Mouse (Mus musculus) megakaryocyte, adult 5-6 weeks (primary cell): ENCODE results near the gene Rgs16. TPM values are rescaled to one million over a fixed set of nuclear protein-coding genes. Genes with fewer than 3 reads are reported as not detected.

Experiments used
- total RNA-seq, 2 experiments: library from RNA; stranded (forward) in 1 of 2; stranded (reverse) in 1 of 2; fragments of 153-499, 151-499 nt in 1 of 2; fragments of 221-1000, 200-1000 nt in 1 of 2; gene quantifications; 2 replicates each; pipeline versions ENCODE4 v1.2.3 to v1.2.4; 2015 to 2017

Gene Rgs16
- total RNA-seq, 2 experiments from 2014 or later = not detected

Other genes with a start within 250 kb of the Rgs16 start
- gene Npl, start 190.3 kb upstream of the Rgs16 start, total RNA-seq (2015) = 8.5 and 9.4 TPM in 2 replicates
- gene Npl, start 190.3 kb upstream of the Rgs16 start, total RNA-seq (2017) = 2.2 and 3.4 TPM in 2 replicates
- not detected in 2 replicates for gene Rgs8, start 87.3 kb upstream of the Rgs16 start, total RNA-seq (2015)
- 0.33 TPM in 1 of 2 replicates, not detected in the other for gene Rgs8, start 87.3 kb upstream of the Rgs16 start, total RNA-seq (2017)
- gene Rnasel, start 9.1 kb downstream of the Rgs16 start, total RNA-seq (2015) = 50.2 and 54.4 TPM in 2 replicates
- 60.5 and 74.1 TPM in 2 replicates for gene Rnasel, start 9.1 kb downstream of the Rgs16 start, total RNA-seq (2017)
- gene Rgsl1, start 103.8 kb downstream of the Rgs16 start, total RNA-seq (2015) = not detected in 2 replicates
- not detected in 2 replicates for gene Rgsl1, start 103.8 kb downstream of the Rgs16 start, total RNA-seq (2017)
- gene Teddm1b, start 134.0 kb downstream of the Rgs16 start, total RNA-seq (2015) = 0.09 TPM in 1 of 2 replicates, not detected in the other
- gene Teddm1b, start 134.0 kb downstream of the Rgs16 start, total RNA-seq (2017) = 0.18 TPM in 1 of 2 replicates, not detected in the other
- gene Teddm1a, start 151.4 kb downstream of the Rgs16 start, total RNA-seq (2015) = not detected in 2 replicates
- gene Teddm1a, start 151.4 kb downstream of the Rgs16 start, total RNA-seq (2017) = not detected in 2 replicates
- gene Glul, start 159.6 kb downstream of the Rgs16 start, total RNA-seq (2015) = 58.1 and 63.4 TPM in 2 replicates
- 79.0 and 91.0 TPM in 2 replicates for gene Glul, start 159.6 kb downstream of the Rgs16 start, total RNA-seq (2017)
- gene Teddm2, start 159.9 kb downstream of the Rgs16 start, total RNA-seq (2015) = 0.55 and 0.56 TPM in 2 replicates
- gene Teddm2, start 159.9 kb downstream of the Rgs16 start, total RNA-seq (2017) = 0.04 and 0.41 TPM in 2 replicates